Mouse (Mus musculus) liver, postnatal 0 days (tissue): ENCODE results near the gene Usp32.

Experiments
- CTCF ChIP-seq: sonication (generic); IDR thresholded peaks from 2 replicates; pipeline ENCODE4 v1.5.1; 2016; ENCODE audit warnings: antibody characterized with exemption, low read depth
- EP300 ChIP-seq: IDR thresholded peaks from 2 replicates; pipeline ENCODE4 v1.6.1; 2016; ENCODE audit warnings: antibody characterized with exemption, low read depth, mild to moderate bottlenecking

DNA sequence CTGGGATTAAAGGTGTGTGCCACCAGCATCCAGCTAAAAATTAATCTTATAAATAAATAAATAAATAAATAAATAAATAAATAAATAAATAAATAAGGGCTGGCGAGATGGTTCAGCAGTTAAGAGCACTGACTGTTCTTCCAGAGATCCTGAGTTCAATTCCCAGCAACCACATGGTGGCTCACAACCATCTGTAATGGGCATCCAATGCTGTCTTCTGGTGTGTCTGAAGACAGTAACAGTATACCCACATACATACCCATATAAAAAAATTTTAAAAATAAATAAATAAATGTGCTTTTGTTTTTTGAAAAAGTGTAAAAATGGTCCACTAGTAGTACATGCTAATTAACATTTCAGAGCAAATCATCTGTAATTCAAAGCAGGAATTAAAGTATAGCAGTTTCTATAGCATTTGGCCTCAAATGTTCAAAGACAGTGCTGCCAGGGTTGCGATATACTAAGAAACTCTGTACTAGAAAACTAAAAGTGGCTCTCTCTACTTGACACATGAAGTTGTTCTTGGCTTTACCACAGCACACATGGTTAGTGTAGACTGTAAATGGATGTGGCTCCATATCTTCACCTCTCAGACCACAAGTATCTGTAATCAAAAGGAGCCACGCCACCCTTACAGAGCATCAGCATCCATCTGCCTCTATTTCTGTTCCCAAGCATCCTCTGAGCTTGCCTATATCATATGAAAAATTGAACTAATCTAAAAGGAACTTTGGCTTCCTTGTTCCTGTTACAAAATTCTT, 23.7 kb downstream of the Usp32 start:
- TF ChIP-seq CTCF (no peak), EP300 (peak; percentile 99)
